Mouse (Mus musculus): ENCODE results near the gene 4930507D05Rik.

- TF ChIP-seq CTCF (conservative IDR thresholded peaks at IDR 0.05; ENCODE audit: low read length) (no peak), POU5F1 (IDR thresholded peaks at IDR 0.05; ENCODE audit: borderline replicate concordance, low read length) (no peak), NANOG (IDR thresholded peaks at IDR 0.05; ENCODE audit: borderline replicate concordance, low read length) (no peak)
Observed at GRCm38 (mm10) chr10:62469736-62470135, 20.4 kb downstream of the 4930507D05Rik start.

Measured in E14TG2a.4 (cell line).